Mouse (Mus musculus) fat pad, adult 2 months (tissue): ENCODE results near the gene Ugt2a2.
A peak's percentile ranks its signal among the peaks of the same experiment; 100 is the strongest.
"Not testable (repeated sequence)": the region's sequence is repeated elsewhere in the genome, so short reads cannot be mapped to it uniquely, and the experiment has no call there.

Source experiments
- DNase-seq: peaks from one replicate; pipeline ENCODE4 v3.0.0-alpha.2; 2011; ENCODE audit warnings: low read depth, low spot score; ENCODE audit errors: extremely low read depth

Gene Ugt2a2

DNA sequence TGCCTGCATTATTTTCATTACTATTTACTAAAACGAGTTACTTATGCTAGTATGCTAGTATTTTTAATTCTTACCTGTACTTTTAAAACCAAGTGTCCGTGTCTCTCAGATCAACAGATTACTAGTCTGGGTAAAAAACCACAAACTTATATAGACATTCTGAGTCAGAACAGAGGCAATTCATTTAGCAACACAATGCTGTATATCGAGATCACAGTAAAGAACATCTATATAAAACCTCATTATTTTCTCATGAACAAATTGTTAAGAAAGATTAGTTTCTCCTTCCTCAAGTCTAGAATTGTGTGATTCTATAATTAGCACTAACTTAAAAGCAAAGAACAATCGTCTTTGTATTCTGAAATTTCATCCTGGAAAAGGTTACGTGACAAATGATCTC, at the start of gene Ugt2a2:
Ugt2a2 (minus strand) TSS at position 101 of the 400 bp plus-strand sequence.
- no peak for DNase-seq

DNA sequence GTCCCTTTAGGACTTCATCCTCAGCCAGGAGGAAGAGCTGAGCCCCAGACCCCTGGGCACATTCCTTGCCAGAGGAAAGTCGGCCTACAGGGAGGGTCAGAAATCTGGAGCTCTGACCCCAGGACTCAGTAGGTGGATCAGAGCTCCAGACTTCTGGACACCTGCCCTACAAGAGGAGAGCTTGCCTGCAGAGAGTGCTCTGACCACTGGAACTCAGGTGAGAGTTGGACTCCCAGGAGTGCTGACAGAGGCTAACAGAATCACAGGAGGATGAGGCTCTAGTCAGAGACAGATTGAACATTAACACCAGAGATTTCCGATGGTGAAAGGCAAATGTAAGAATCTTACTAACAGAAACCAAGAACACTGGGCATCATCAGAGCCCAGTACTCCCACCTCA, 41.5 kb upstream of the Ugt2a2 start:
- DNase-seq: not testable (repeated sequence)

DNA sequence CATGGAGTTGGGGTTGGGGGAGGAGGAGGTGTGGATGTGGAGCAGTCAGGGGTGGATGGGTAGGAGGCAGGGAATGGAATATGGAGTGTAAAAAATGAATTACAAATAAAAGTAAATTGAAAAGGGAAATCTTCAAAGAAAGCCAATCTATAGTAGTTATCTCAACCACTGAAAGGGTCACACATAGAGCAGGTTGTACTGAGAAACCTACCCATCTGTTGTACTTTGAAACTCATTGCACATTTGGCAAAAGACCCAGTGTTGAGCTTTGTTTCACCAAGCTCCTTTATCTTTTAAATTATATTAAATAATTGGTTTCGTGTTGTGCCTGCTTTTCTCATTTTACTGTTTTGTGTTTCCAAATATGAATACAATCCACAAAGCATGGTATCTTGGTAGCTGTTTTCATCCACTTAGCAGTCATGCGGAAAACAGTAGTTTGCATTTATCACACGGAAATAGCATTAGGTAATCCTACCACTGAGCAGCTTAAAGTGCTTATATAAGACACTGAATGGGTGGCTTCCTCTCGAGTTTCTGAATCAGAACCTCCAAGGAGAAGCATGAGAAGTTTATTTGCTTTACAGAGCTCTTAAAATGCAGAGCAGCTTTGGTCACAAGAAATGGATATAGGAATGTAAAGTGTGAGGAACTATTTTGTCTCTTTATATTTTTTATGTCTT, 23.9 kb upstream of the Ugt2a2 start:
- DNase-seq: no peak

DNA sequence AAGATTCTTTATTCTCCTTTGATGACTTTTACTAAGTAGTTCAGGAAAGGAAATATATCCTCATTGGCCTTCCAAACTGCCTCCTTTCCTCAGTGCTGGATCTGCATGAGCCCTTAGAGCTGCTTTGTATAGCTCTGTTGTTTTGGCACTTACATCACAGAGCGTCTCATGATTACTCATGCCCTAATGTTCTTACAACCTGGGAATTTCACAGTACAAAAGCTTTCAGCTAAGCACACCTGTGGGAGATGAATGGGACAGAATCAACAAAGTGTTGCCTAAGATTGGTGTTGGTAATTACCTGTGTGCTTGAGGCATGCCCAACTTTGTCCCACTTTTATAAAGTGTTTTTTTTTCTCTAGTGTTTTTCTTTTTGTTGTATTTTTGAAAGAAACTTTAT, 20.6 kb upstream of the Ugt2a2 start:
- DNase-seq: peak; percentile 96

DNA sequence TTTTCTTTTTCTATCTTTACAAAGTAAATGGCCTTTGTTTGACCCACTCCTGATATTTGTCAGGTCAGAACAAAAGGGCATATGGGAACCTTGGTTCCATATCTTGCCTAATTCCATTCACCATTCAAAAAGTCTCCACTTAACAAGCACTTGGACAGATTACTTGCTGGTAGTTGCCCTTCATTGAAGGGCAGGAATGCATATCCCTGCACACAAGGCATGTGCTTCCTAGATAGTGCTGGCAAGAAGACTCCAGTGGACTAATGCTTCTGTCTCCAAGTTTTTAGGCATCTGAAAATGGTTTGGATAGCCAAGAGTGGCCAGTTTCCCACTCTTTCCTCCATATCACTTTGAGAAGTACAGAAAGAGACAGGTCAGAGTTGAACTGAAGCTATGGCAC, 17.3 kb upstream of the Ugt2a2 start:
- peak; percentile 31 for DNase-seq

DNA sequence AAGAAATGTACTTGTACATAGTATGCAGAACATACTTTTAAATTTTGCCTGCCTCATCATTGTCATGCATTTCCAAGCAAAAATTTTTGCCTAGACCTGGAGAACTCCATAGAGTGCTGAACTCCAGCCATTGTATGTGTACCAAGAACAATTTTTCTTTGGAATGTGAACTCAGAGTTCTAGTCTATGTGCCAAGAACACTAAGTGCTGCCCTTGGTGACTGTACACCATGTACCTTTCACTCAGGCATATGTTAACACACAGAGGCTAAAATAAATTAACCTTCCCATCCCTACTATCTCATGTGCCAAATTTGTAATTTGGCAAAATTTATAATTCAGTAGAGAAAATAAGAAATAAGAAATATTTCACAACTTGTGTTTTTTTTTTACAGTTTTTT, 16.9 kb upstream of the Ugt2a2 start:
- DNase-seq: peak; percentile 77

DNA sequence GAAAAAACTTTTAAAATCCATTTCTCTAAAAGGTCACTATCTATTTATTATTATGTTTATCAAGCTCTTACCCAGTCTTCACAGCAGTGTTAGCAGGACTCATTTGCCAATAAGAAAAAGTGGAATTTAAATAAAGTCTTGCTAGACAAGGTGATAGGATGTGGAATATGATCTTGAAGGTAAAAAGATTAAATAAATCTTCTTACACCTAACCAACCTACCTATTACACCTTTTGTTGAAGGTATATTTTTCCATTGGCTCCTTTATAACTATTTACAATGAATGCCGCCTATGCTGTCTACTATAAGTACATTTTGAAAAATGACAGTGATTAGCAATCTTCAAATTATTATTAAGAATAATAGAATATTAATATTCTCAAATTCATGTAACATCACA, 8.7 kb upstream of the Ugt2a2 start, which contains the start of gene Ugt2a1:
Ugt2a1 (minus strand) TSS at position 101 of the 400 bp plus-strand sequence.
- no peak for DNase-seq

DNA sequence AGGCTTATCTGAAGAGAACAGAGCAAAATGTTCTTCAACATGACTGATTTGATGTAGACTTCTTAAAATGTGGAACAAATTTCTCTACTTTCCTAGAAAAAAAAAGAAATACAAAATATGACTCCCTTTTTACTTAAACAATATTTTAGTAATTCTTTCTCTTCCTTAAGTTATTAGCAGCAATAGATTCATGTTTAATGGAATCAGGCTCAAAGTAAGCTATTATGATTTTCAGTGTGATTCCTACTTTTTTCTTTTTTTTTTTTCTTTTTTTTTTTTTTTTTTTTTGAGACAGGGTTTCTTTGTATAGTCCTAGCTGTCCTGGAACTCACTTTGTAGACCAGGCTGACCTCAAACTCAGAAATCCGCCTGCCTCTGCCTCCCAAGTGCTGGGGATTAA, 4.6 kb upstream of the Ugt2a2 start, which contains the start of gene Gm43638:
Gm43638 (minus strand) TSS at position 101 of the 400 bp plus-strand sequence.
- DNase-seq: not testable (repeated sequence)

DNA sequence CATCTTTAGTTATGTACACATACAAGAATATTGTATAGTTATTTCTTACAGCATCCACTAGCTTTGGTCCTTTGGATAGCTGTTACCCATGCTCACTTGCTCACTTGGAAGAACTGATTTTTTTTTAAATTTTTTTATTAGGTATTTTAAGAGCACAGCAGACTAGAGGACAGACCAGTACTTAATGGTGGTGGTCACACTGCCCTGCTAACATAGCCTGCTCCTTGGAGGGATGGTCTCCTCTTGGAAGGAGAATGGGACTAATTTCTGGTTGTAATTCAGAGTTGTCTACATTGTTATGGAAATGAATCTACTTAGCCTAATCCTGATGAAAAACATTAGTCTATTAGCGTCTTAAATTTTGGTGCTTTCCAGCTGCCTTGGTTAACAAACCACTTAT, 23.2 kb downstream of the Ugt2a2 start:
- DNase-seq: no peak

DNA sequence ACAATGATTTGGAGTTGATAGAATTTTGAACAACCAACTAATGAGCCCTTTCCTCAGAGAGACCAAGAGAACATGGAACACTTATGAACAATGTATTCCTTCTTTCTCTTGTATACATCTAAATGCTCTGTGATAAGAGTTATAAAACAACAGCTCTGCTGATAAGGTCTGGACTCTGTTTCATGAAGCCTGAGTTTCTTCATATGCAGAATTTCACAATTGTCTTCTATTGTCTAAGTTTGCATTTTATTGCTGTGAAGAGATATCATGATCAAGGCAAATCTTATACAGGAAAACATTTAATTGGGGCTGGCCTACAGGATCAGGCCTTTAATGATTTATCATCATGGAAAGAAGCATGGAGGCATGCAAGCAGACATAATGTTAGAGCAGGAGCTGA, 24.4 kb downstream of the Ugt2a2 start:
- DNase-seq: no peak

DNA sequence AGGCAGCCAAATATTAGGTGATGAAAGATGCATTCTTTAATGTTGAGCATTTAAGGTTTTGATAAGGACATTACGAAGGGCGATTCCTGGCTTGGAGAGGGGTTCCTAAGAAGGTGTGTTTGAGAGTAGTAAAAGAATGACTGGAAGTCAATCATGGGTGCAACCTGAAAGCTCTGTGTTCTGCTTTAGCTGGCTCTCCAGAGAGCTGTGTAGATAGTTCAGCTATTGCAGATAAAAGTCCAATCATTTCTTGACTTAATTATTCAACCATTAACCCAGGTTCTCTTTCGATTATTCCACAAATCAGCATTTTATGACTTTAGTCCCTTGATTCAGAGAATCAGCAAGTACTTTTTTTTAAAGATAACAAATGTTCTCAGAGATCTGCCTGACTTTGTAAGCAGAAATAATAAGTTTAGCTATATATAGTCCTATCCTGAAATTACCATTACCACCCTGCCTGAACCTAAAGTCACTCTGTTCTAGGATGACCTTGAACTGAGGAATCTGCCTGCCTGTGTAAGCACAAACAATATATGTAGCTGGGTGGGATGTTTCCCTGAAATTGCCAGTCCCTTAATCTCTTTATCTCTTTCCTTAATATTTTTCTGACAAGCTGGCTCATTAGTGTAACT, 25.7 kb downstream of the Ugt2a2 start:
- DNase-seq: no peak

DNA sequence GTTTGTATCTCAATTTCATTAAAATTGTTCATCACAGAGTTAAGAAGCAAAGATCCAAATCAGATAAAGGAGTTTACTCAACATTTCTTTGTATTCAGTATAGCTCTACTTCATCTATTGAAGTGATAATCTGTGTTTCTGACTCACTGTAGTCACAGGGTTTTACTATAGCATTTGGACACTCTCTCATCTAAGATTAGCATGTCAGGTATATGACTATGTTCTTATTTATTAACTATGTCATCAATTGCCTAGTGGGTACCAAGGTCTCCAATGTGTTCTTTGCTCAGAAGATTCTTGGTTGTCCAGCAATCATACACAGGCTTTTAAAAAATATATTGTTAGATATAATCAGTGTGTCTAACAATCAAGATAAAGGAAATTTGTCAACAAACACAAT, 26.5 kb downstream of the Ugt2a2 start:
- no peak for DNase-seq

DNA sequence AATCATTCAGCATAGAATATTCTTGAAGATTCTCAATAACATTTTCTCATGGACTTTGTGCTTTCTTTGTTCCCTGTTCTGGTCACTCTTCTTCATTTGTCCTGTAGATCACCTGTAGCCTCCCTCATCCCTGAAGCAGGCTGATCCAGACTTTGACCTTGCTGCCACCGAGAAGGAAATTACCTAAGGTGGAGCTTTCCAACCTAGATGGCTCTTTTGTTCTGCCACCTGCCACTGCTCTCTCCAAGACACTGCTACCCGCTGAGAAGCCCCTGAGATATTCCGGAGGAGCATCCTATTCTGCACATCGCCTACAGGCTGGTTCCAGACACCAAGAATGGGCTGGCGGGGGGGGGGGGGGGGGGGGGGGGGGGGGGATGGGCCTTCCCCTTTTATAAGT, 29.5 kb downstream of the Ugt2a2 start:
- DNase-seq: not testable (repeated sequence)

DNA sequence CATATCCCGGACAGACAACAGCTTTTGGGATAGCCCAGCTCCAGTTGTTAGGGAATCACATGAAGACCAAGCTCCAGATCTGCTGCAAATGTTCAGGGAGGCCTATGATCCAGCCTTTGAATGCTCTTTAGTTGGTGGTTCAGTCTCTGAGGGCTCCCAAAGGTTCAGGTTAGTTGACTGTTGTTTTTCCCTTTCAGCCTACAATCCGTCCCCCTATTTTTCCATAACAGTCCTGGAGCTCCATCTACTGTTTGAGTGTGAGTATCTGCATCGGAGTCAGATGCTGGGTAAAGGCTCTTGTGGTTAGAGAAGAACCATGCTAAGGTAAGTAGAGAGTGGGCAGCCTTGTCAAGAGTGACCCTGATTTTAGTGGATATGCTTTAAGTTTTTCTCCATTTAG, 45.8 kb downstream of the Ugt2a2 start:
- no peak for DNase-seq

DNA sequence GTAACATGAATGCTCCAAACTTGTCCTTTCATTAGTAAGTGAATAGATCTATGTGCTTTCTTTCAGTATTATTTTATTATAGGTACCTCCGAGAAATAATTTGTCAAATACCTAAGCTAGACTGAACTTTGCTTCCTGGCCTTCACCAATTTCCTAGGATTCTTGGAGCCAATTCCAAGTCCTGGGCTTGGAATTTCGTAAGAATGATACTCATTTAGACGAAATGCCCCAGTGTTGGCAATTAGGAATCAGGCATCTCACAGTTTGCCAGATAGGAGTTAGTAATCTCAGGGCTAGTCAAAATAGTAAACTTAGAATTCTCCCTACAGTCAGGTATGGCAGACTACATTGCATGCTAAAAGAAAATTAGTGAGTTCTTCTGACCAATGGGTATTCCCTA, 56.4 kb downstream of the Ugt2a2 start:
- no peak for DNase-seq

DNA sequence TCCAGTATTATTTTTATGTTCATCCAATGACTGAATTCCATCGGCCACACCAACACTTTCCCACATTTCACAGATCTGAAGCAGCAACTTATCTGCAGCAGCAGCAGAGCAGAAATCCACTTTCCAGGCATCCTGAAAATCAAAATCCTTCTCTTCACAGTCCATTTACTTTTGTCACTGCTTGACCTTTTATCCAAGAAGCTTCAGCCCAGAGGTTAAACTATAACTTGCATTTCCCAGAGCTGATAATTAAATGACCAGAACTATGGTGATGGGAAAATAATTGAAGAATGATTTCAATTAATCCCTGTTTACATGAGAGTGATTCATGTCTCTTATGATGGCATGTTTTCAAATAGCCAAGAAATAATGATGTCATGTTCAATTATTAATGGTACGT, 58.0 kb downstream of the Ugt2a2 start, which contains the start of gene Ugt2b38:
Ugt2b38 (minus strand) TSS at position 163 of the 400 bp plus-strand sequence.
- DNase-seq: not testable (repeated sequence)
